Mouse (Mus musculus): Measurements from ENCODE around the gene Calhm1.

DNA sequence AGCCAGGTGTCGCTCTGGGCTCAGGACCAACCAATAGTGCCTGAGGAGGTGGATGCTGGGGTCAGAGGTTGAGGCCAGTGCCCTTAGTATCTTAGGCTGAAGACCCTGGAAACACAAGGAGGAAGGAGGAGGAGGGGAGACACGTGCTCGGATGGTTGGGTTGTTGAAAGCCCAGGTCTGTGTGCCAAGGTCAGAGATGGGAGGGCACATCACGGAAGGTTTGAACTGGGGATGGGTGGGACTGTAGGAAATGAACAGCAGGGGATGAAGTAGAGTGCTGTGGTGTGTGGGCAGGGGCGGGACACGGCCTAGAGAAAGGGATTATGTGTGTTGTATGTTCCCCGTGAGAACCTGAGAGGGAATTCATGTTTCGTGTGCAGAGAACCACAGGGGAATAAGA lies 40.2 kb upstream of the Calhm1 start:
- TF ChIP-seq POLR2A (IDR thresholded peaks at IDR 0.05; ENCODE audit: control insufficient read depth, low read depth, low read length) (no peak), CTCF (IDR thresholded peaks at IDR 0.05; ENCODE audit: control insufficient read depth, insufficient read depth, insufficient replicate concordance, low read depth, low read length) (no peak)

Measured in testis, adult 2 months (tissue).